Comparison of ENCODE assay signal across 12 mouse cellular contexts in the genomic region with DNA sequence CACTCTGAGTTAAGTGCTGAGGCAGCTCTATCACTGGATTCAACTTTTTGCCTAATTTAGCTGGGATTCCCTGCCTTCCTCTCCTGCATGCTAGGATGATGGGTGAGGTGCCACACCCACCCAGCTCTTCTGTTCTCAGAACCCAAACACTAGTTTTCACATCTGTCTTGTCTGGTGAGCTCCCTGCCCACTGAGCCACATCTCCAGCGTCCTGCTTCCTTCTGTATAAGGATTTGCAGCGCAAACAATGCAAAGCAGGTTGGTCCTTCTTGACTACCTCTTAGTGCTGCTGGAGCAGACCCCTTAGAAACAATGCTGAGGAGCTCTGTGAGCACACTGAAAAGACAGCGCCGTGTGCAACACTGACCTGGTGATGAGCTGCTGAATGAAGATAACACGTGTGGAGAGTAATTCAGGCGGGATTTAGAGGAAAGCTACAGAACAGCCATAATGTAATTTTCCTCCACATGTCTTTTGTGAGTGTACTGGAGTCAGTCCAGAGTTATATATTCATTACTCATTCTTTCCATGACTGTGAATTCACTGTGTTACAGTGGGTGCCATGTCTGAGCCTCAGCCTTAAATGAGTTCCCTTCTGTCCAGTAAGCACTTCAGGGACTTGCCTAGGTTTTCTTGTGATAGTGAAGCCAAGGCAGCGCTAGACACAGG. TPM values are rescaled to one million over a fixed set of nuclear protein-coding genes. Genes with fewer than 3 reads are reported as not detected.
A peak's percentile ranks its signal among the peaks of the same experiment; 100 is the strongest.
DNase-seq lines count a peak whose midpoint lies in the region; ATAC-seq and TF ChIP-seq lines count a peak whose summit lies in the region.
"Had no signal": no experiment of that assay in that cellular context is flagged by ENCODE, and none has a peak within 500 bp of the region (broad histone marks: within the 10 kb centered on the region; RNA-seq: fewer than 3 reads in every experiment).

No protein-coding gene starts in this region.

- no peak for TF ChIP-seq POLR2A in bone marrow macrophage, adult 2 months (IDR thresholded peaks at IDR 0.05; ENCODE audit: borderline replicate concordance, low read depth, low read length)

- ATAC-seq in heart, embryonic 16.5 days (replicated peaks; ENCODE audit: extremely low read depth, insufficient read depth, low FRiP score): no peak; the same call in 1 of the 2 replicates
- peak; percentile 52; the same call in 1 of the 2 replicates for ATAC-seq in lung, embryonic 15.5 days (ENCODE audit: borderline replicate concordance, extremely low read depth, low FRiP score, low TSS enrichment)
- no peak for ATAC-seq in liver, postnatal 0 days
- ATAC-seq: activated CD4-positive, CD25-positive, alpha-beta regulatory T cell, adult 4 months had no signal

- intact Hi-C loops in heart, postnatal 36 days (cut with DNase I): no loop called here

- no peaks in the 10 kb centered on the region for H3K36me3 ChIP-seq in heart, embryonic 16.5 days (ENCODE audit: control insufficient read depth, insufficient read depth)
- H3K36me3 ChIP-seq in lung, embryonic 15.5 days: no peaks in the 10 kb centered on the region
- H3K36me3 ChIP-seq in liver, postnatal 0 days (replicated peaks; ENCODE audit: insufficient read depth, low read length): no peaks in the 10 kb centered on the region
- H3K36me3 ChIP-seq: forebrain, embryonic 10.5 days; midbrain, embryonic 10.5 days had no signal

- WGBS in heart, embryonic 16.5 days: 48% methylated on average over 7 of the region's 7 CpGs
- WGBS in lung, embryonic 15.5 days: 55% methylated on average over 7 of the region's 7 CpGs
- whole genome bisulfite sequencing in liver, postnatal 0 days (ENCODE audit: insufficient replicate concordance): 51% methylated on average over 7 of the region's 7 CpGs

- no peaks in the 10 kb centered on the region; the same call in 1 of the 2 replicates for H3K9me3 ChIP-seq in heart, embryonic 16.5 days (replicated peaks; ENCODE audit: control insufficient read depth, low read length)
- no peaks in the 10 kb centered on the region for H3K9me3 ChIP-seq in lung, embryonic 15.5 days
- H3K9me3 ChIP-seq in liver, postnatal 0 days (ENCODE audit: low read length): no peaks in the 10 kb centered on the region
- H3K9me3 ChIP-seq: forebrain, embryonic 10.5 days; midbrain, embryonic 10.5 days had no signal

- H3K27me3 ChIP-seq in heart, embryonic 16.5 days (ENCODE audit: control insufficient read depth, insufficient read depth, low read length): no peaks in the 10 kb centered on the region
- H3K27me3 ChIP-seq in lung, embryonic 15.5 days: no peaks in the 10 kb centered on the region
- H3K27me3 ChIP-seq in liver, postnatal 0 days (ENCODE audit: insufficient read depth, low read length): no peaks in the 10 kb centered on the region

- TF ChIP-seq CTCF in bone marrow macrophage, adult 2 months (IDR thresholded peaks at IDR 0.05; ENCODE audit: low read depth, low read length): no peak
- no peak for TF ChIP-seq CTCF in liver, postnatal 0 days (IDR thresholded peaks at IDR 0.05; ENCODE audit: low read depth)

- no peaks in the 10 kb centered on the region for H3K4me1 ChIP-seq in heart, embryonic 16.5 days (ENCODE audit: control insufficient read depth, insufficient read depth, low read length)
- H3K4me1 ChIP-seq in lung, embryonic 15.5 days: peaks cover 19% of the 10 kb centered on the region
- peaks cover 37% of the 10 kb centered on the region for H3K4me1 ChIP-seq in bone marrow macrophage, adult 2 months (ENCODE audit: control insufficient read depth, insufficient read depth, low read length)
- 0 out of 2 replicates have a peak, but pooled peaks cover 2% of the 10 kb centered on the region for H3K4me1 ChIP-seq in liver, postnatal 0 days (ENCODE audit: insufficient read depth)
- H3K4me1 ChIP-seq: forebrain, embryonic 10.5 days; midbrain, embryonic 10.5 days had no signal

- no peak overlapping the region for H3K4me3 ChIP-seq in heart, embryonic 16.5 days (ENCODE audit: low read length)
- H3K4me3 ChIP-seq in lung, embryonic 15.5 days: no peak overlapping the region
- H3K4me3 ChIP-seq in bone marrow macrophage, adult 2 months (ENCODE audit: insufficient read depth, low read length): peak overlapping the region; percentile 12
- H3K4me3 ChIP-seq in liver, postnatal 0 days (ENCODE audit: low read depth, low read length): no peak overlapping the region
- H3K4me3 ChIP-seq: forebrain, embryonic 10.5 days; midbrain, embryonic 10.5 days had no signal

- no peak overlapping the region for H3K4me2 ChIP-seq in heart, embryonic 16.5 days (ENCODE audit: low read depth, low read length)
- no peak overlapping the region; the same call in 1 of the 2 replicates for H3K4me2 ChIP-seq in lung, embryonic 15.5 days
- H3K4me2 ChIP-seq in liver, postnatal 0 days (ENCODE audit: low read depth, low read length): no peak overlapping the region

- peak overlapping the region; percentile 33 for H3K27ac ChIP-seq in heart, embryonic 16.5 days (ENCODE audit: low read length)
- H3K27ac ChIP-seq in lung, embryonic 15.5 days: peak overlapping the region; percentile 74
- H3K27ac ChIP-seq in bone marrow macrophage, adult 2 months (ENCODE audit: insufficient read depth, low read depth, low read length): peak overlapping the region; percentile 82
- peak overlapping the region; percentile 55; the same call in 1 of the 2 replicates for H3K27ac ChIP-seq in liver, postnatal 0 days (ENCODE audit: low read depth)
- H3K27ac ChIP-seq: forebrain, embryonic 10.5 days; midbrain, embryonic 10.5 days had no signal

- no peak for DNase-seq in heart, postnatal 36 days
- DNase-seq in lung, postnatal 36 days: no peak
- DNase-seq in liver, postnatal 0 days: no peak
- no peak for DNase-seq in left cerebral cortex, adult 8-10 months (ENCODE audit: low spot score in 2 of 2)
- no peak for DNase-seq in urinary bladder, postnatal 36 days (ENCODE audit: low spot score in 2 of 2)
- DNase-seq: thymus, postnatal 14 days had no signal

- H3K9ac ChIP-seq in heart, embryonic 16.5 days (ENCODE audit: low read length): no peak overlapping the region
- H3K9ac ChIP-seq in lung, embryonic 15.5 days: no peak overlapping the region
- H3K9ac ChIP-seq in liver, postnatal 0 days (replicated peaks): no peak overlapping the region

- TF ChIP-seq EP300 in liver, postnatal 0 days (IDR thresholded peaks at IDR 0.05; ENCODE audit: low read depth): no peak

RNA-seq across cellular contexts. Expression of gene Stard9, which starts 23.5 kb away (rescaled TPM):
- 3.6 and 4.9 TPM in 2 replicates for polyA plus RNA-seq in heart, embryonic 16.5 days (2015; fragmentation: Nextera tagmentation; extraction: Ambion mirVana)
- 1 to 10 TPM; 8.2 to 9.8 TPM for total RNA-seq in heart, postnatal 36 days (2021)
- 8.6 and 11.7 TPM in 2 replicates for polyA plus RNA-seq in lung, embryonic 15.5 days (2015; fragmentation: Nextera tagmentation; extraction: Ambion mirVana)
- polyA plus RNA-seq in bone marrow macrophage, adult 2 months (2012; ENCODE audit: insufficient read depth, insufficient read length, missing spikeins): 71.4 and 75.3 TPM in 2 replicates
- 1.2 and 1.3 TPM in 2 replicates for polyA plus RNA-seq in liver, postnatal 0 days (2015; fragmentation: Nextera tagmentation; extraction: Ambion mirVana)
- 10 to 100 TPM in 3 of 4 experiments, 1 to 10 TPM in 1; 9.9 to 11.5 (median 11.3) TPM for total RNA-seq in left cerebral cortex, adult 8-10 months (2022)

RNA-seq across cellular contexts. Expression of gene Lrrc57, which starts 43.1 kb away (rescaled TPM):
- 22.5 and 25.7 TPM in 2 replicates for polyA plus RNA-seq in heart, embryonic 16.5 days (2015; fragmentation: Nextera tagmentation; extraction: Ambion mirVana)
- total RNA-seq in heart, postnatal 36 days (2021): 10 to 100 TPM; 14.9 to 17.9 TPM
- polyA plus RNA-seq in lung, embryonic 15.5 days (2015; fragmentation: Nextera tagmentation; extraction: Ambion mirVana): 27.4 and 29.9 TPM in 2 replicates
- 17.5 and 18.3 TPM in 2 replicates for polyA plus RNA-seq in bone marrow macrophage, adult 2 months (2012; ENCODE audit: insufficient read depth, insufficient read length, missing spikeins)
- polyA plus RNA-seq in liver, postnatal 0 days (2015; fragmentation: Nextera tagmentation; extraction: Ambion mirVana): 9.6 and 10.0 TPM in 2 replicates
- 10 to 100 TPM; 27.0 to 37.3 (median 29.3) TPM for total RNA-seq in left cerebral cortex, adult 8-10 months (2022)

RNA-seq across cellular contexts. Expression of gene Haus2, which starts 43.2 kb away (rescaled TPM):
- polyA plus RNA-seq in heart, embryonic 16.5 days (2015; fragmentation: Nextera tagmentation; extraction: Ambion mirVana): 17.7 and 19.3 TPM in 2 replicates
- 10 to 100 TPM; 10.1 to 10.6 TPM for total RNA-seq in heart, postnatal 36 days (2021)
- 21.9 and 25.4 TPM in 2 replicates for polyA plus RNA-seq in lung, embryonic 15.5 days (2015; fragmentation: Nextera tagmentation; extraction: Ambion mirVana)
- polyA plus RNA-seq in bone marrow macrophage, adult 2 months (2012; ENCODE audit: insufficient read depth, insufficient read length, missing spikeins): 9.5 and 10.3 TPM in 2 replicates
- 7.9 and 9.0 TPM in 2 replicates for polyA plus RNA-seq in liver, postnatal 0 days (2015; fragmentation: Nextera tagmentation; extraction: Ambion mirVana)
- 10 to 100 TPM; 12.9 to 16.1 (median 14.1) TPM for total RNA-seq in left cerebral cortex, adult 8-10 months (2022)
